Mouse (Mus musculus): ENCODE data around the gene Clec12a. TPM values are rescaled to one million over a fixed set of nuclear protein-coding genes. Genes with fewer than 3 reads are reported as not detected.

Clec12a gene
- total and polyA plus RNA-seq, 2 experiments from 2014 or later = 0.33 to 0.49 TPM

DNA sequence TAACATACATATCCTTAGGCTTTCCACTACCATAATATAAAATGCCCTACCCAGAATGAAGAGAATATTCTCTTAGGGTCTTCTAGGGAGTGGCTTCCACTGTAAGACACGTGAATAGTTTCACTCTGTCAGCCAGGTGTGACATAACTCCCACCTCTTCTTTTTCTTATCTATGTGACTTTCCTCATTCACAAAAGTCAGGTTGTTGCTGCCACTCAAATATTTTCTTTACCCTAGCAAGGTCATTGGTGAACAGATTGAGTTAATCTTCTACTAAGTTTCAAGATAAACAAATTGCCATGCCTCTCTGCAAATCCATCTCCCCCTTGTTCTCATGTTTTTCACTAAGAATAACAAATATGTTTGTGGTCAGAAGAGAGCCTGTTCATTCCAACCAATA, 39.2 kb downstream of the Clec12a start:
- no peaks in the 10 kb centered on the region for H3K36me3 ChIP-seq (ENCODE audit: insufficient read depth, low read length)
- no peak overlapping the region for H3K9ac ChIP-seq (replicated peaks; ENCODE audit: low read length, poor library complexity, severe bottlenecking)
- ATAC-seq (ENCODE audit: low FRiP score) = no peak
- H3K27ac ChIP-seq (ENCODE audit: low read depth, low read length) = no peak overlapping the region
- no peaks in the 10 kb centered on the region for H3K27me3 ChIP-seq (ENCODE audit: insufficient read depth, low read length)
- no peak for TF ChIP-seq CTCF (IDR thresholded peaks at IDR 0.05)
- DNase-seq (ENCODE audit: low spot score) = no peak
- H3K9me3 ChIP-seq (ENCODE audit: low read length) = no peaks in the 10 kb centered on the region
- H3K4me2 ChIP-seq (ENCODE audit: low read depth, low read length, poor library complexity, severe bottlenecking) = no peak overlapping the region
- 69% methylated on average over 1 of the region's 1 CpGs for WGBS
- H3K4me3 ChIP-seq (ENCODE audit: low read depth, low read length) = no peak overlapping the region
- no peaks in the 10 kb centered on the region for H3K4me1 ChIP-seq (ENCODE audit: insufficient read depth, low read length)

DNA sequence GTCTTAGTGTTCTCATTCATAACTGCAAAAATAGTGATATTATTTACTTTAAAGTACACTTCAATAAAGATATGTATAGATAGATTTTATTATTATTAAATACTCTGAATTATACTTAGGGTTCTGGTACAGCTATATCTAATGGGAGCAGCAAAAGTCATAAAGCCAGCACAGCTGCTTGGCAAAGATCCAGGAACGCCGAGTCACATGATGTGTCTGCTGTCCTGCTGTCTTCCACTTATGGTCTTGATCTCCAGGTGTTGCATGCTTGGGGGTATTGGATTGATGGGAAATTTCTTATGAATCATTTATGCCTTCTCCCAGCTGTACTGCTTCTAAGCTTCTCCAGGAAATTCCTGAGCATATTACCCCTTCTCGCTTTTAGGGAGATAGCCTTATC, 41.0 kb downstream of the Clec12a start:
- Histone ChIP-seq H3K36me3 (ENCODE audit: insufficient read depth, low read length) (no peaks in the 10 kb centered on the region), H3K9me3 (ENCODE audit: low read length) (no peaks in the 10 kb centered on the region), H3K9ac (replicated peaks; ENCODE audit: low read length, poor library complexity, severe bottlenecking) (no peak overlapping the region), H3K27me3 (ENCODE audit: insufficient read depth, low read length) (no peaks in the 10 kb centered on the region), H3K4me3 (ENCODE audit: low read depth, low read length) (no peak overlapping the region), H3K4me1 (ENCODE audit: insufficient read depth, low read length) (no peaks in the 10 kb centered on the region), H3K27ac (ENCODE audit: low read depth, low read length) (no peak overlapping the region), H3K4me2 (ENCODE audit: low read depth, low read length, poor library complexity, severe bottlenecking) (no peak overlapping the region)
- no peak for ATAC-seq (ENCODE audit: low FRiP score)
- no peak for DNase-seq (ENCODE audit: low spot score)
- TF ChIP-seq CTCF (IDR thresholded peaks at IDR 0.05) = no peak
- WGBS = 85% methylated on average over 3 of the region's 3 CpGs

DNA sequence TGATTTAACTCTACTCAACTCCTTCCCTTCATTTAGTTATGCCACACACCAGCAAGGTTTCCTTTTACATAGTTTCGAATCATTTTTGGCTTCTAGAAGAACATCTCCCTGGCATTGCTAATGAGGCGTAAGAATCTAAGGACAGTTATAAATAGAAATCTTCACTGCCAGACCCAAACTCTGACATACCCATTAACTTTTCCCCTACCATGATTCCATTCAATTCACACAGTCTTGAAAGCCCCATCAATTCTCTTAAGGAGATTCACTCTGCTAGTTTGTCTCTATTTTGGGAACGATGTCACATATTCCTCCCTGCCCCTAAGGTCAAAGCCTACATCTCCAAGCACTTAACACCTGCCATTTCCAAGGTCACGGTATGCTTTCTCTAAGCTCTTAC, 42.5 kb downstream of the Clec12a start:
- no peak overlapping the region for H3K4me3 ChIP-seq (ENCODE audit: low read depth, low read length)
- no peaks in the 10 kb centered on the region for H3K27me3 ChIP-seq (ENCODE audit: insufficient read depth, low read length)
- H3K4me2 ChIP-seq (ENCODE audit: low read depth, low read length, poor library complexity, severe bottlenecking) = no peak overlapping the region
- 71% methylated on average over 4 of the region's 4 CpGs for WGBS
- H3K9me3 ChIP-seq (ENCODE audit: low read length) = no peaks in the 10 kb centered on the region
- H3K9ac ChIP-seq (replicated peaks; ENCODE audit: low read length, poor library complexity, severe bottlenecking) = no peak overlapping the region
- ATAC-seq (ENCODE audit: low FRiP score) (no peak), DNase-seq (ENCODE audit: low spot score) (peak; percentile 48)
- no peaks in the 10 kb centered on the region for H3K4me1 ChIP-seq (ENCODE audit: insufficient read depth, low read length)
- TF ChIP-seq CTCF (IDR thresholded peaks at IDR 0.05) = no peak
- no peaks in the 10 kb centered on the region for H3K36me3 ChIP-seq (ENCODE audit: insufficient read depth, low read length)
- no peak overlapping the region for H3K27ac ChIP-seq (ENCODE audit: low read depth, low read length)

DNA sequence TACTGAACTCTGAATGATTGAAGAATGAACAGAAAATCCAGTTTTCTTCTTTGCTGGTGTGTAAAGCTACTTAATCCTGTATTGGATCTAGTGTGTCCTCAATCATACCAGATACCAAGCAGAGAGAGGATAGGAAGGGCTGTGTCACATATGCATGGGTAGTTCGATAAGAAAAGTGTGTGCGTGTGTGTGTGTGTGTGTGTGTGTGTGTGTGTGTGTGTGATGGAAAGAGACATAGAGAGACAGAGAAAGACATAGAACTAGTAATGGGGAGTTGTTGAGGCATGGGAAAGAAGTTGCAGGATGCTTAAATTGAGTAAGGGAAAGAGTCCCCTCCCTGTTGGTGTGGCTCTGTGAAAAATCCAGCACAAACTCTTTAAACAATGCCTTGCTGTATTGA, 43.3 kb downstream of the Clec12a start, which contains the start of gene Clec12b:
Gene Clec12b (minus strand): TSS at position 101 of the 400 bp plus-strand sequence.
- Histone ChIP-seq H3K27me3 (ENCODE audit: insufficient read depth, low read length) (no peaks in the 10 kb centered on the region), H3K4me3 (ENCODE audit: low read depth, low read length) (no peak within 1 kb of the TSS), H3K4me1 (ENCODE audit: insufficient read depth, low read length) (no peaks in the 10 kb centered on the region), H3K4me2 (ENCODE audit: low read depth, low read length, poor library complexity, severe bottlenecking) (no peak within 1 kb of the TSS), H3K36me3 (ENCODE audit: insufficient read depth, low read length) (no peaks in the 10 kb centered on the region), H3K9me3 (ENCODE audit: low read length) (no peaks in the 10 kb centered on the region), H3K9ac (replicated peaks; ENCODE audit: low read length, poor library complexity, severe bottlenecking) (no peak within 1 kb of the TSS), H3K27ac (ENCODE audit: low read depth, low read length) (no peak within 1 kb of the TSS)
- ATAC-seq (ENCODE audit: low FRiP score) (no peak), DNase-seq (ENCODE audit: low spot score) (no peak)
- TF ChIP-seq CTCF (IDR thresholded peaks at IDR 0.05) = no peak
- 71% methylated on average over 2 of the region's 2 CpGs for WGBS

DNA sequence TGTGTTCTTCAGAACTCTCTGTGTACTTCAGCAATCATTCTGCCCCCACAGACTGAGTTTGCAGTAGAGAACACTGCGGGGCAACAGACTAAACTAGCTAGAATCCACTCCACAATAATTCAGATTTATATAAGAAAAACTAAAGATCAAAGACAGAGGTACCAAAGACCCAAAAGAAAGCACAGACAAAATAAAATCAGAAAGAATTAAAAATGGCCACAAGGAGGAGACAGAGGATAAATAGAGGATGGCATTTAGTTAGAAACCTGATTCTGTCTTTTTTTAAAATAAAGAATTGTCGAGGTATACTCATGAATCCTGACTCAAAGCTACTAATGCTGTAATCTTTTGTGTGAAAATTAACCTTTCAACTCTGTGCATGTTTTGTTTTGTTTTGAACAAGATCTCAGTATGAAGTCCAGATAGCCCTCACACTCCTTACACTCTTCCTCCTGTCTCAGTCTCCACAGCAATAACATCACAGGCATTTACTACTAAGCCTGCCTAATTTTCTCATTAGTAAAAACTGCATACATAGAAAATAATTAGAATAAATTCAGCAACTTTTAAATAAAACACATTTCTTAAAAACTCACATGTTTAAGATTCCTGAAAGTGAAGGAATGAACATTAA, 50.7 kb downstream of the Clec12a start:
- Histone ChIP-seq H3K9ac (replicated peaks; ENCODE audit: low read length, poor library complexity, severe bottlenecking) (no peak overlapping the region), H3K27me3 (ENCODE audit: insufficient read depth, low read length) (no peaks in the 10 kb centered on the region), H3K4me1 (ENCODE audit: insufficient read depth, low read length) (no peaks in the 10 kb centered on the region), H3K4me2 (ENCODE audit: low read depth, low read length, poor library complexity, severe bottlenecking) (no peak overlapping the region), H3K27ac (ENCODE audit: low read depth, low read length) (no peak overlapping the region), H3K4me3 (ENCODE audit: low read depth, low read length) (no peak overlapping the region), H3K36me3 (ENCODE audit: insufficient read depth, low read length) (no peaks in the 10 kb centered on the region), H3K9me3 (ENCODE audit: low read length) (no peaks in the 10 kb centered on the region)
- peak; percentile 87 for TF ChIP-seq CTCF (IDR thresholded peaks at IDR 0.05)
- DNase-seq (ENCODE audit: low spot score) (peak; percentile 41), ATAC-seq (ENCODE audit: low FRiP score) (peak; percentile 58; the same call in 1 of the 2 replicates)
- 23% methylated on average over 2 of the region's 2 CpGs for WGBS

DNA sequence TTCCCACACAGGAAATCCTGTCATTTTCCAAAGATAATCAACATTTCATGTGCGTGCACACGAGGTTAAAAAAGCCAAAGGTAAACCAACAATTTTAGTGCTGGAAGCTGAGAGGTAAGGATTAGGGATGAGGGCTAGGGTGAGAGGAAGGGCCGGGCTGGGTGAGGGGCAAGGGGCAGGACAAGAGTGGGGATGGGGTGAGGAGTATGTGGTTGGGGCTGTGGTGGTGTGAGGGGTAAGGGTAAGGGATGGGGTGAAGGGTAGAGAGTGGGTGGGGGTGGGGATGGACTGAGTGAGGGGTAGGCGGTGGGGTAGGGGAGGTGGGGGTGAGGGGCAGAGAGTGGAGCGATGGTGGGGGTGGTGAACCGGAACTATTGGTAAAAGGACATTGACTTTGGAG, 51.2 kb downstream of the Clec12a start:
- no peak for TF ChIP-seq CTCF (IDR thresholded peaks at IDR 0.05)
- Histone ChIP-seq H3K27ac (ENCODE audit: low read depth, low read length) (no peak overlapping the region), H3K4me1 (ENCODE audit: insufficient read depth, low read length) (no peaks in the 10 kb centered on the region), H3K27me3 (ENCODE audit: insufficient read depth, low read length) (no peaks in the 10 kb centered on the region), H3K4me3 (ENCODE audit: low read depth, low read length) (no peak overlapping the region), H3K4me2 (ENCODE audit: low read depth, low read length, poor library complexity, severe bottlenecking) (no peak overlapping the region), H3K36me3 (ENCODE audit: insufficient read depth, low read length) (no peaks in the 10 kb centered on the region), H3K9me3 (ENCODE audit: low read length) (no peaks in the 10 kb centered on the region), H3K9ac (replicated peaks; ENCODE audit: low read length, poor library complexity, severe bottlenecking) (no peak overlapping the region)
- 79% methylated on average over 6 of the region's 6 CpGs for WGBS
- ATAC-seq (ENCODE audit: low FRiP score) (peak; percentile 66; the same call in 1 of the 2 replicates), DNase-seq (ENCODE audit: low spot score) (no peak)
